Mouse (Mus musculus) embryonic facial prominence, embryonic 13.5 days (tissue): ENCODE measurements around the gene Adam1a. TPM values are rescaled to one million over a fixed set of nuclear protein-coding genes. Genes with fewer than 3 reads are reported as not detected.

Source experiments
- ATAC-seq: fragments of 200-750 bp; cut with Nextera tagmentation; 2 replicates; pipeline ENCODE4 v1.8.0; 2017; ENCODE audit warnings: low read depth; ENCODE audit not compliant: insufficient number of reproducible peaks, insufficient read depth, low FRiP score, low TSS enrichment
- H3K27ac ChIP-seq: fragments of 300-500 bp; sonication (generic); 2 replicates; pipeline ENCODE4 v1.5.1; 2015; ENCODE audit warnings: moderate library complexity, mild to moderate bottlenecking, inconsistent platforms
- H3K27me3 ChIP-seq: fragments of 300-500 bp; sonication (generic); 2 replicates; pipeline ENCODE4 v1.6.1; 2015; ENCODE audit warnings: mild to moderate bottlenecking, inconsistent platforms
- H3K36me3 ChIP-seq: fragments of 300-500 bp; sonication (generic); 2 replicates; pipeline ENCODE4 v1.6.1; 2015; ENCODE audit warnings: mild to moderate bottlenecking, inconsistent platforms
- H3K4me1 ChIP-seq: fragments of 300-500 bp; sonication (generic); 2 replicates; pipeline ENCODE4 v1.6.1; 2015; ENCODE audit warnings: inconsistent platforms
- H3K4me2 ChIP-seq: fragments of 300-500 bp; sonication (generic); 2 replicates; pipeline ENCODE4 v1.6.1; 2015; ENCODE audit warnings: moderate library complexity, mild to moderate bottlenecking, inconsistent platforms
- H3K4me3 ChIP-seq: fragments of 300-500 bp; sonication (generic); 2 replicates; pipeline ENCODE4 v1.5.1; 2015; ENCODE audit warnings: mild to moderate bottlenecking, inconsistent platforms
- H3K9ac ChIP-seq: fragments of 300-500 bp; sonication (generic); 2 replicates; pipeline ENCODE4 v1.6.1; 2015; ENCODE audit warnings: mild to moderate bottlenecking, inconsistent platforms
- H3K9me3 ChIP-seq: fragments of 300-500 bp; sonication (generic); 2 replicates; pipeline ENCODE4 v1.6.1; 2016; ENCODE audit warnings: inconsistent platforms
- WGBS: fragments of 180-500 bp; shearing (Covaris S2); methylation state at CpG from one replicate; pipeline ENCODE4 v1.1.7; 2015; ENCODE audit warnings: mixed read lengths; 5-methylcytosine and 5-hydroxymethylcytosine counted together
- polyA plus RNA-seq: library from polyadenylated mRNA; unstranded; fragments of >200 nt; fragmentation: Nextera tagmentation; extraction: Ambion mirVana; gene quantifications from 2 replicates; pipeline ENCODE4 v1.2.1, GENCODE M21; 2015

Gene Adam1a
- polyA plus RNA-seq, result 2.3 and 2.5 TPM in 2 replicates

DNA sequence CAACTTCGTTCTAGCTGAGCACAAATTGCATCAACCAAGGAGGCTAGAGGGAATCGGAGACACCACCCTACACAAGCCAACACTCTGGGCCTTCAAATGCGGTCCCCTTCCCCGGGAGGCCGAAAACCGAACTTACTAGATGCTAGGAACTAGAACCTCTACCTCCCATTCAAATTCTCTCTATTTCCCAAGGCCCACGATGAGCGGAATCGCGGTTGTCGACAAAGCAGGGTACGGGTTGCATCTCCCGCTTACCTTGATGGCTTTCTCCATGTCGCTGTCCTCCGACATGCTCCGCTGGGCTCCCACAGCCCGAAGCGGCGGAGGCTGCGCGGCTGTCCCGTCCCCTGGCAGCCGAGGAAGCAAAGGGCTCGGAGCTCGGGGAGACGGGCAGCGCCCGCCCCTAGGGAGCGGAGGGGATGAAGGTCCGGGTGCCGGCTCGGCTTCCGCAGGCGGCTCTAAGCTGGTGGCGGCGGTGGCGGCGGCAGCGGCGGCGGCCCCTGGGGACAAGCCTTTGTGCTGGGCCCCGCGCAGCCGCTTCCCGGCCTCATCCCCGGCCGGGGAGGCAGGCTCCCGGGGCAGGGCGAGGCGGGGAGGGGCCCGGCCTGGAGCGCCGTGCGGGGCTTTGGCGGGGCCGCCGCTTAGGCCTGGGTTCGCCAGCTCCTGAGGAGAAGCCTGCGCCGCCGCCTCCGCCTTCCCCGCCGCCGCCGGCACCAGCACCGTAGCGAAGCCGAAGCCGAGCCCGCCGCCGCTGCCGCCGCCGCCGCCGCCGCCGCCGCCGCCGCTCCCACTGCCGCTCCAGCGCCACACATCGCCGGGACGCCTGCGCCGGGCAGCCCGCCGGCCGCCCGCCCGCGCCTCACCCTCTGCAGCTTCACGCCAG is at the start of gene Adam1a, which contains the start of gene Gm42878:
TSS of gene Adam1a (minus strand) at position 573 of the 883 bp plus-strand sequence.
TSS of gene Gm42878 (minus strand) at position 573 of the 883 bp plus-strand sequence.
- Histone ChIP-seq H3K9ac (peak within 1 kb of the TSS; percentile 99), H3K27me3 (no peaks in the 10 kb centered on the region), H3K9me3 (no peaks in the 10 kb centered on the region), H3K4me1 (peaks cover 17% of the 10 kb centered on the region), H3K4me3 (peak within 1 kb of the TSS; percentile 100), H3K36me3 (no peaks in the 10 kb centered on the region), H3K4me2 (peak within 1 kb of the TSS; percentile 91), H3K27ac (peak within 1 kb of the TSS; percentile 96)
- WGBS, result under 1% methylated on average over 66 of the region's 97 CpGs
- no peak; the same call in none of the 2 replicates for ATAC-seq

DNA sequence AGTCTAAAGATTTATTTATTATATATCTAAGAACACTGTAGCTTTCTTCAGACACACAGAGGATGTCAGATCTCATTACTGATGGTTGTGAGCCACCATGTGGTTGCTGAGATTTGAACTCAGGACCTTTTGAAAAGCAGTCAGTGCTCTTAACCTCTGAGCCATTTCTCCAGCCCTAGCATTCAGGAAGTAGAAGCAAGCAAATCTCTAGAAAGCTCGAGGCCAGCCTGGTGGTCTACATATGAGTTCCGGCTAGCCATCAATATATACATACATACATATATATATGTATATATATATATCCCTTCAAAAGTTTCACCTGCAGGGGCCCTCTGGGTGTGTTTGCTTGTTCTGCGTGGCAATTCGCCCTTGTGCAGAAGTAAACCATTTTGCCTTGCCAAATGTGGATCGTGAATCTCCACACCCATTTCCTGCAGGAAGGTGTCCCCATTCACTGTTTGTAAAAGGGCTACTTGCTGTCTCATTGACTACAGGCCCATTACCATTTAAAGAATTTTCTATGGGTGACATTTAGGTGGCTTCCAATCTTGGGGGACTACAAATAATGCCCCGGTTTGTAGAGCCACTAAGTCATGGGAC is 49.5 kb upstream of the Adam1a start:
- peaks cover 26% of the 10 kb centered on the region for H3K4me1 ChIP-seq
- 0 out of 2 replicates have a peak, but pooled peaks cover 6% of the 10 kb centered on the region for H3K36me3 ChIP-seq
- H3K27me3 ChIP-seq, result no peaks in the 10 kb centered on the region
- WGBS, result 81% methylated on average over 6 of the region's 6 CpGs
- no peaks in the 10 kb centered on the region for H3K9me3 ChIP-seq
- no peak overlapping the region for H3K4me3 ChIP-seq
- no peak for ATAC-seq
- H3K9ac ChIP-seq, result no peak overlapping the region
- H3K27ac ChIP-seq, result peak overlapping the region; percentile 89
- peak overlapping the region; percentile 75 for H3K4me2 ChIP-seq

- H3K4me1 ChIP-seq, result peaks cover 26% of the 10 kb centered on the region
- H3K9ac ChIP-seq, result peak within 1 kb of the TSS; percentile 78
- 2% methylated on average over 47 of the region's 47 CpGs for WGBS
- H3K4me3 ChIP-seq, result peak within 1 kb of the TSS; percentile 76
- H3K9me3 ChIP-seq, result no peaks in the 10 kb centered on the region
- 0 out of 2 replicates have a peak, but pooled peaks cover 6% of the 10 kb centered on the region for H3K36me3 ChIP-seq
- peak within 1 kb of the TSS; percentile 89 for H3K27ac ChIP-seq
- H3K27me3 ChIP-seq, result no peaks in the 10 kb centered on the region
- H3K4me2 ChIP-seq, result peak within 1 kb of the TSS; percentile 75
- ATAC-seq, result peak; percentile 85
These were observed 48.4 kb upstream of the Adam1a start, which contains the start of gene Aldh2 for GRCm38 (mm10) chr5:121593451-121594401. TSS of gene Aldh2 (minus strand) at chr5:121593824.

DNA sequence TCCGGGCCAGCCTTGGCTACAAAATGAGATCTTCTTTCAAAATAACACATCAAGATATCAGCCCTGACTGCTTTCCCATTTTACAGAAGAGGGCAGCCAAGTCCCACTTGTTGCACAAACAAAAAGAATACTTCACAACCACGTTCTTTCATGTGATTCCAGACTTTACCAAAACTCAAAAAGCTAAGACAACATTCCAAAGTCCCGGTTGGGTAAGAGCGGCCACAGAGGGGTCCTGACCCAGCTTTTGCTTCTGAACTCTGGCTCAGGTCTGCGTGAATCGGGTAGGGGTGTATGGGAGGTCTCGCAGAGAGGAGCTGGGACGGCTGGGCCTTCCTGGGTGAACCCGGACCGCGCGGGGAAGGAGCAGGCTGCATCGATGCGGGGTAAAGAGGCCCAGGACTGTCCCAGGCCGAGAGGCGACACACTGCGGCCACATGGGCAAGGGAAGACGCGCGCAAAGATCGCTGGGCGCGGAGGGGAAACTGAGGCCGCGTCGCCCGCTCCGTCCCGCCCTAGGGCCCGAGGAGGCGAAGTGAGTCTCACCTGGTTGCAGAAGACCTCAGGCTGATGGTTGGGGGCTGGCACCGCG is 47.6 kb upstream of the Adam1a start:
- no peaks in the 10 kb centered on the region for H3K9me3 ChIP-seq
- 0 out of 2 replicates have a peak, but pooled peaks have one; percentile 37 for ATAC-seq
- 2% methylated on average over 33 of the region's 33 CpGs for WGBS
- peak overlapping the region; percentile 75 for H3K4me2 ChIP-seq
- H3K9ac ChIP-seq, result peak overlapping the region; percentile 78
- peaks cover 26% of the 10 kb centered on the region for H3K4me1 ChIP-seq
- H3K36me3 ChIP-seq, result 0 out of 2 replicates have a peak, but pooled peaks cover 6% of the 10 kb centered on the region
- H3K27ac ChIP-seq, result peak overlapping the region; percentile 89
- no peaks in the 10 kb centered on the region for H3K27me3 ChIP-seq
- peak overlapping the region; percentile 76 for H3K4me3 ChIP-seq

DNA sequence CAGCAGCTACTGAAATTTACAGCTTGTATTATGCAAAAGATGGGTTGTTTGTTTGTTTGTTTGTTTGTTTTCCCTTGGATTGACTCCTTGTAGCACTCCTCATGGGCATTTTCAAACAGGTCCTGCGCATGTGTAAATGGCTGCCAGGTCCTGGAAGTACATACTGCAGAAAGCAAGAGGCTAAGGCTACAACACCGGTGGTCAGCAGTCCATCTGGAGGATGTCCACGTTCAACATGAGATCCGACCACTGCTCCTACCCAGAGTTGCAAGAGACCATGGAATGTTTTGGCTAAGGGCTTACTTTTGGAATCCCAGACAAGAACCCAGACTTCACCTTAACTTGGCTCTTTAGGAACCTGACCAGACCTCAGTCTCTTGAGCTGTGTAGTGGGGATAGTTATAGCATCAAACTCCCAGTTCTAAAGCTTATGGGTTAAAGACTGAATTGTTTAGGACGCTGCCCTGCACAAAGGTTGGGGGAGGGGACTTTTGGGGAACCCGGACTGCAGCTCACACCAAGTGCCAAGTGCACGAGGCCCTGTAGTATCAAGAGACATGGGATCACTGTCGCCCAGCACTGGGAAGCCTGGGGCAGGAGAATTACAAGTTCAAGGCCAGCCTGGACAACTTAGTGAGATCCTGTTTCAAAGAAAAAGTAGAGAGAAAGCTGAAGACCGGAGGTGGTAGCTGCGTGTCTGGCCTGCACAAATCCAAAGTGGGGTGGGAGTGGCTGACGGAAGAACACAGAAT is 47.0 kb upstream of the Adam1a start:
- H3K27ac ChIP-seq, result no peak overlapping the region
- H3K4me2 ChIP-seq, result peak overlapping the region; percentile 75
- H3K9me3 ChIP-seq, result no peaks in the 10 kb centered on the region
- WGBS, result 53% methylated on average over 11 of the region's 11 CpGs
- H3K4me1 ChIP-seq, result peaks cover 29% of the 10 kb centered on the region
- H3K9ac ChIP-seq, result peak overlapping the region; percentile 78; the same call in 1 of the 2 replicates
- H3K4me3 ChIP-seq, result peak overlapping the region; percentile 76
- no peak for ATAC-seq
- H3K27me3 ChIP-seq, result no peaks in the 10 kb centered on the region
- H3K36me3 ChIP-seq, result 0 out of 2 replicates have a peak, but pooled peaks cover 6% of the 10 kb centered on the region

DNA sequence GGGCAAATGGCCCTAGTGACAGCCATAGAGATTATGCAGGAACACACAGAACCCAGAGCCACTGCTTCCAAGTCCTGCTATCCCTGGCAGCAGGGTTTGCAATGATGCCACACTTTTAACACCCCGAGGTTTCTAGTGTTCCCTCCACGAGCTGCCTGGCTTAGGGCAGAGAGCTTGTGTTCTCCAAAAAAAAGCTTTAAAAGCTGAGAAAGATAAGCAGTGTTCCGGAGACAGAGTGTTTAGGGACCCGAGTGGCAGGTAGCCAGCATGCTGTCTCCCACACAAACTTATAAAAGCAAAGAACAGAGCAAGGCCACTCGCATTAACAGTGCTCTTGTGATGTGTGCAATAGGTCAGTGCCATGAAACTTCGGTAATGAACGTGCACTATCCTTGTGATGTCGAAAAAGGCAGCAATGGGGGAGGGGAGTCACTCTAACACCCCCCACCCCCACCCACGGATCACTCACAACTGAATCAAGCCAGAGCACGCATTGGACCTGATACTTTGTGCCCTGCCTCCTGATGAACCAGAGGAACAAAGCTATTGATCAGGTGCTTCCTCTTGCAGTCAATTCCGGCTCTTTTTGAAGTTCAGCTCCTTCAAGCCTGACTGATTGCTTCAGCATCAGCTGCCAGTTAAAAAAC is 46.3 kb upstream of the Adam1a start:
- no peak for ATAC-seq
- H3K36me3 ChIP-seq, result 0 out of 2 replicates have a peak, but pooled peaks cover 6% of the 10 kb centered on the region
- H3K9me3 ChIP-seq, result no peaks in the 10 kb centered on the region
- H3K4me3 ChIP-seq, result 0 out of 2 replicates have a peak overlapping the region, but pooled peaks have one; percentile 76
- H3K27me3 ChIP-seq, result no peaks in the 10 kb centered on the region
- peak overlapping the region; percentile 75; the same call in 1 of the 2 replicates for H3K4me2 ChIP-seq
- H3K27ac ChIP-seq, result no peak overlapping the region
- WGBS, result 78% methylated on average over 11 of the region's 11 CpGs
- H3K4me1 ChIP-seq, result peaks cover 36% of the 10 kb centered on the region
- no peak overlapping the region for H3K9ac ChIP-seq

GRCm38 (mm10) chr5:121589928-121590327 is 44.6 kb upstream of the Adam1a start:
- 0 out of 2 replicates have a peak, but pooled peaks cover 6% of the 10 kb centered on the region for H3K36me3 ChIP-seq
- 84% methylated on average over 6 of the region's 6 CpGs for WGBS

GRCm38 (mm10) chr5:121586400-121587039 is 41.2 kb upstream of the Adam1a start:
- Histone ChIP-seq H3K4me3 (no peak overlapping the region), H3K4me1 (peaks cover 34% of the 10 kb centered on the region), H3K9ac (no peak overlapping the region), H3K27ac (no peak overlapping the region; the same call in 1 of the 2 replicates), H3K9me3 (no peaks in the 10 kb centered on the region), H3K4me2 (no peak overlapping the region), H3K27me3 (no peaks in the 10 kb centered on the region), H3K36me3 (0 out of 2 replicates have a peak, but pooled peaks cover 6% of the 10 kb centered on the region)
- ATAC-seq, result no peak
- WGBS, result 62% methylated on average over 6 of the region's 6 CpGs

More at GRCm38 (mm10) chr5:121589928-121590327, 44.6 kb upstream of the Adam1a start:
- no peaks in the 10 kb centered on the region for H3K9me3 ChIP-seq
- no peak overlapping the region for H3K27ac ChIP-seq
- H3K4me2 ChIP-seq, result no peak overlapping the region
- peaks cover 40% of the 10 kb centered on the region for H3K4me1 ChIP-seq
- ATAC-seq, result no peak
- H3K4me3 ChIP-seq, result no peak overlapping the region
- H3K9ac ChIP-seq, result no peak overlapping the region
- no peaks in the 10 kb centered on the region for H3K27me3 ChIP-seq

- Histone ChIP-seq H3K27ac (no peak overlapping the region), H3K4me1 (peaks cover 30% of the 10 kb centered on the region), H3K36me3 (peaks cover 9% of the 10 kb centered on the region), H3K27me3 (no peaks in the 10 kb centered on the region), H3K4me2 (no peak overlapping the region), H3K9ac (no peak overlapping the region), H3K9me3 (no peaks in the 10 kb centered on the region), H3K4me3 (no peak overlapping the region)
- no peak for ATAC-seq
- 87% methylated on average over 5 of the region's 5 CpGs for WGBS
These were observed 40.4 kb upstream of the Adam1a start for GRCm38 (mm10) chr5:121585699-121586098.
